Mouse (Mus musculus): ENCODE results near the gene Bcorl1.

GRCm38 (mm10) chrX:48409611-48410387, 68.6 kb downstream of the Bcorl1 start:
- TF ChIP-seq CTCF (IDR thresholded peaks at IDR 0.05; ENCODE audit: control insufficient read depth, insufficient read depth, insufficient read length), result peak; percentile 81
- no peak for TF ChIP-seq MYOD1 (IDR thresholded peaks at IDR 0.05; ENCODE audit: control insufficient read depth, insufficient read length, low read depth)
- no peak for TF ChIP-seq MAX (IDR thresholded peaks at IDR 0.05)
- TF ChIP-seq USF1 (IDR thresholded peaks at IDR 0.05; ENCODE audit: low read depth), result no peak
- no peak for TF ChIP-seq MYOG (IDR thresholded peaks at IDR 0.05; ENCODE audit: control insufficient read depth, extremely low read depth, insufficient read length)
- TF ChIP-seq CEBPB (IDR thresholded peaks at IDR 0.05; ENCODE audit: low read depth), result no peak
- no peak for TF ChIP-seq FOSL1 (IDR thresholded peaks at IDR 0.05; ENCODE audit: insufficient read depth, low read length, poor library complexity, severe bottlenecking)

All from C2C12 (cell line).